Mouse (Mus musculus): ENCODE data around the gene Rnf151. TPM values are rescaled to one million over a fixed set of nuclear protein-coding genes. Genes with fewer than 3 reads are reported as not detected.

Gene Rnf151
- total and polyA plus RNA-seq, 3 experiments: 0.68 TPM; not detected in 2

GRCm38 (mm10) chr17:24706982-24707800 lies 10.7 kb downstream of the Rnf151 start, which contains the start of gene Tbl3:
Gene Tbl3, minus strand, starts transcription at chr17:24707660.
- Histone ChIP-seq H3K9ac (ENCODE audit: low read depth, low read length) (peak within 1 kb of the TSS; percentile 79), H3K27me3 (ENCODE audit: control insufficient read depth, insufficient read depth, low read length) (no peaks in the 10 kb centered on the region), H3K4me1 (ENCODE audit: control insufficient read depth, insufficient read depth, low read length) (no peaks in the 10 kb centered on the region; the same call in 1 of the 2 replicates), H3K27ac (peak within 1 kb of the TSS; percentile 85), H3K36me3 (ENCODE audit: control insufficient read depth, insufficient read depth, low read length) (no peaks in the 10 kb centered on the region), H3K79me2 (replicated peaks; ENCODE audit: control insufficient read depth, insufficient read depth, low read length) (no peaks in the 10 kb centered on the region), H3K4me3 (peak within 1 kb of the TSS; percentile 83)
- DNase-seq: peak; percentile 93 to 97
- intact Hi-C loops (cut with DNase I): loop anchor here (1.0 to 2.0 kb wide), 3 partner anchors 11 to 38 kb away; partner anchors contain the start of genes Gfer, Noxo1 and Zfp598
- TF ChIP-seq CTCF (IDR thresholded peaks at IDR 0.05): no peak
- peak; percentile 92 for TF ChIP-seq POLR2A (IDR thresholded peaks at IDR 0.05; ENCODE audit: insufficient read depth, low read depth, low read length)
- TF ChIP-seq EP300 (IDR thresholded peaks at IDR 0.05; ENCODE audit: insufficient read depth, low read depth, low read length): peak; percentile 49; the same call in 1 of the 2 replicates
- WGBS: 3% methylated on average over 32 of the region's 32 CpGs

GRCm38 (mm10) chr17:24705821-24706220 lies 12.0 kb downstream of the Rnf151 start:
- Histone ChIP-seq H3K27me3 (ENCODE audit: control insufficient read depth, insufficient read depth, low read length) (no peaks in the 10 kb centered on the region), H3K9ac (ENCODE audit: low read depth, low read length) (no peak overlapping the region), H3K79me2 (replicated peaks; ENCODE audit: control insufficient read depth, insufficient read depth, low read length) (no peaks in the 10 kb centered on the region), H3K4me1 (ENCODE audit: control insufficient read depth, insufficient read depth, low read length) (no peaks in the 10 kb centered on the region; the same call in 1 of the 2 replicates), H3K4me3 (no peak overlapping the region), H3K36me3 (ENCODE audit: control insufficient read depth, insufficient read depth, low read length) (no peaks in the 10 kb centered on the region), H3K27ac (no peak overlapping the region)
- 93% methylated on average over 3 of the region's 3 CpGs for WGBS
- no peak for TF ChIP-seq POLR2A (IDR thresholded peaks at IDR 0.05; ENCODE audit: insufficient read depth, low read depth, low read length)
- no peak for TF ChIP-seq EP300 (IDR thresholded peaks at IDR 0.05; ENCODE audit: insufficient read depth, low read depth, low read length)
- TF ChIP-seq CTCF (IDR thresholded peaks at IDR 0.05): no peak
- intact Hi-C loops (cut with DNase I): loop anchor here (2.0 kb wide), 1 partner anchor 37 kb away; the partner anchor contains the start of gene Zfp598
- DNase-seq: no peak

- TF ChIP-seq CTCF (IDR thresholded peaks at IDR 0.05) (no peak), EP300 (IDR thresholded peaks at IDR 0.05; ENCODE audit: insufficient read depth, low read depth, low read length) (no peak), POLR2A (IDR thresholded peaks at IDR 0.05; ENCODE audit: insufficient read depth, low read depth, low read length) (no peak)
- no peaks in the 10 kb centered on the region for H3K79me2 ChIP-seq (replicated peaks; ENCODE audit: control insufficient read depth, insufficient read depth, low read length)
- H3K36me3 ChIP-seq (ENCODE audit: control insufficient read depth, insufficient read depth, low read length): no peaks in the 10 kb centered on the region
- no peak overlapping the region for H3K4me3 ChIP-seq
- H3K9ac ChIP-seq (ENCODE audit: low read depth, low read length): no peak overlapping the region
- H3K27me3 ChIP-seq (ENCODE audit: control insufficient read depth, insufficient read depth, low read length): no peaks in the 10 kb centered on the region
- no peaks in the 10 kb centered on the region for H3K4me1 ChIP-seq (ENCODE audit: control insufficient read depth, insufficient read depth, low read length)
- DNase-seq: no peak
- H3K27ac ChIP-seq: no peak overlapping the region
- intact Hi-C loops (cut with DNase I): no loop called here
- 88% methylated on average over 9 of the region's 9 CpGs for WGBS
Measured at GRCm38 (mm10) chr17:24701251-24701650, 16.6 kb downstream of the Rnf151 start.

GRCm38 (mm10) chr17:24699473-24699872 lies 18.4 kb downstream of the Rnf151 start:
- no peaks in the 10 kb centered on the region; the same call in 1 of the 2 replicates for H3K4me1 ChIP-seq (ENCODE audit: control insufficient read depth, insufficient read depth, low read length)
- no peak overlapping the region for H3K4me3 ChIP-seq
- no peak for DNase-seq
- H3K27ac ChIP-seq: no peak overlapping the region
- intact Hi-C loops (cut with DNase I): no loop called here
- TF ChIP-seq POLR2A (IDR thresholded peaks at IDR 0.05; ENCODE audit: insufficient read depth, low read depth, low read length) (no peak), CTCF (IDR thresholded peaks at IDR 0.05) (no peak)
- no peaks in the 10 kb centered on the region for H3K36me3 ChIP-seq (ENCODE audit: control insufficient read depth, insufficient read depth, low read length)
- WGBS: 79% methylated on average over 2 of the region's 2 CpGs
- no peaks in the 10 kb centered on the region for H3K27me3 ChIP-seq (ENCODE audit: control insufficient read depth, insufficient read depth, low read length)
- H3K79me2 ChIP-seq (replicated peaks; ENCODE audit: control insufficient read depth, insufficient read depth, low read length): no peaks in the 10 kb centered on the region
- no peak overlapping the region for H3K9ac ChIP-seq (ENCODE audit: low read depth, low read length)

- no peaks in the 10 kb centered on the region for H3K27me3 ChIP-seq (ENCODE audit: control insufficient read depth, insufficient read depth, low read length)
- intact Hi-C loops (cut with DNase I): no loop called here
- H3K9ac ChIP-seq (ENCODE audit: low read depth, low read length): no peak overlapping the region
- no peaks in the 10 kb centered on the region for H3K79me2 ChIP-seq (replicated peaks; ENCODE audit: control insufficient read depth, insufficient read depth, low read length)
- no peak for TF ChIP-seq CTCF (IDR thresholded peaks at IDR 0.05)
- no peak for TF ChIP-seq EP300 (IDR thresholded peaks at IDR 0.05; ENCODE audit: insufficient read depth, low read depth, low read length)
- TF ChIP-seq POLR2A (IDR thresholded peaks at IDR 0.05; ENCODE audit: insufficient read depth, low read depth, low read length): no peak
- H3K4me1 ChIP-seq (ENCODE audit: control insufficient read depth, insufficient read depth, low read length): no peaks in the 10 kb centered on the region; the same call in 1 of the 2 replicates
- no peak overlapping the region for H3K4me3 ChIP-seq
- no peak for DNase-seq
- WGBS: 69% methylated on average over 9 of the region's 9 CpGs
- no peaks in the 10 kb centered on the region for H3K36me3 ChIP-seq (ENCODE audit: control insufficient read depth, insufficient read depth, low read length)
- H3K27ac ChIP-seq: no peak overlapping the region
Measured at GRCm38 (mm10) chr17:24698715-24699114, 19.1 kb downstream of the Rnf151 start.

- Histone ChIP-seq H3K9ac (ENCODE audit: low read depth, low read length) (no peak overlapping the region), H3K4me3 (no peak overlapping the region), H3K27ac (no peak overlapping the region), H3K79me2 (replicated peaks; ENCODE audit: control insufficient read depth, insufficient read depth, low read length) (no peaks in the 10 kb centered on the region), H3K4me1 (ENCODE audit: control insufficient read depth, insufficient read depth, low read length) (no peaks in the 10 kb centered on the region; the same call in 1 of the 2 replicates), H3K27me3 (ENCODE audit: control insufficient read depth, insufficient read depth, low read length) (no peaks in the 10 kb centered on the region), H3K36me3 (ENCODE audit: control insufficient read depth, insufficient read depth, low read length) (no peaks in the 10 kb centered on the region)
- TF ChIP-seq POLR2A (IDR thresholded peaks at IDR 0.05; ENCODE audit: insufficient read depth, low read depth, low read length): no peak
- no peak for TF ChIP-seq CTCF (IDR thresholded peaks at IDR 0.05)
- TF ChIP-seq EP300 (IDR thresholded peaks at IDR 0.05; ENCODE audit: insufficient read depth, low read depth, low read length): no peak
- 24% methylated on average over 5 of the region's 5 CpGs for WGBS
- DNase-seq: no peak
- intact Hi-C loops (cut with DNase I): no loop called here
Measured at GRCm38 (mm10) chr17:24697985-24698384, 19.9 kb downstream of the Rnf151 start.
